Mouse (Mus musculus) embryonic facial prominence, embryonic 12.5 days (tissue): ENCODE data around the gene Cdk19. TPM values are rescaled to one million over a fixed set of nuclear protein-coding genes. Genes with fewer than 3 reads are reported as not detected.

Experiments
- ATAC-seq: fragments of 200-750 bp; cut with Nextera tagmentation; 2 replicates; pipeline ENCODE4 v1.8.0; 2017; ENCODE audit not compliant: insufficient number of reproducible peaks, insufficient read depth, low FRiP score, low TSS enrichment
- H3K27ac ChIP-seq: fragments of 300-500 bp; sonication (generic); 2 replicates; pipeline ENCODE4 v1.5.1; 2016; ENCODE audit warnings: mild to moderate bottlenecking
- H3K27me3 ChIP-seq: fragments of 300-500 bp; sonication (generic); 2 replicates; pipeline ENCODE4 v1.6.1; 2016; ENCODE audit warnings: mild to moderate bottlenecking, moderate library complexity
- H3K36me3 ChIP-seq: fragments of 300-500 bp; sonication (generic); 2 replicates; pipeline ENCODE4 v1.6.1; 2016; ENCODE audit warnings: mild to moderate bottlenecking
- H3K4me1 ChIP-seq: fragments of 300-500 bp; sonication (generic); 2 replicates; pipeline ENCODE4 v1.6.1; 2016
- H3K4me2 ChIP-seq: fragments of 300-500 bp; sonication (generic); replicated peaks from 2 replicates; pipeline ENCODE4 v1.6.1; 2016; ENCODE audit warnings: mild to moderate bottlenecking, moderate library complexity
- H3K4me3 ChIP-seq: fragments of 300-500 bp; sonication (generic); 2 replicates; pipeline ENCODE4 v1.5.1; 2016; ENCODE audit warnings: mild to moderate bottlenecking
- H3K9ac ChIP-seq: fragments of 300-500 bp; sonication (generic); 2 replicates; pipeline ENCODE4 v1.6.1; 2016; ENCODE audit warnings: mild to moderate bottlenecking, moderate library complexity
- H3K9me3 ChIP-seq: fragments of 300-500 bp; sonication (generic); 2 replicates; pipeline ENCODE4 v1.6.1; 2016; ENCODE audit warnings: mild to moderate bottlenecking, moderate library complexity
- WGBS: fragments of 180-500 bp; shearing (Covaris S2); methylation state at CpG from one replicate; pipeline ENCODE4 v1.1.7; 2016; 5-methylcytosine and 5-hydroxymethylcytosine counted together
- polyA plus RNA-seq: library from polyadenylated mRNA; unstranded; fragments of >200 nt; fragmentation: Nextera tagmentation; extraction: Ambion mirVana; gene quantifications from 2 replicates; pipeline ENCODE4 v1.2.1, GENCODE M21; 2016

The Cdk19 gene
- polyA plus RNA-seq, 1 experiment from 2014 or later = 15.8 TPM

DNA sequence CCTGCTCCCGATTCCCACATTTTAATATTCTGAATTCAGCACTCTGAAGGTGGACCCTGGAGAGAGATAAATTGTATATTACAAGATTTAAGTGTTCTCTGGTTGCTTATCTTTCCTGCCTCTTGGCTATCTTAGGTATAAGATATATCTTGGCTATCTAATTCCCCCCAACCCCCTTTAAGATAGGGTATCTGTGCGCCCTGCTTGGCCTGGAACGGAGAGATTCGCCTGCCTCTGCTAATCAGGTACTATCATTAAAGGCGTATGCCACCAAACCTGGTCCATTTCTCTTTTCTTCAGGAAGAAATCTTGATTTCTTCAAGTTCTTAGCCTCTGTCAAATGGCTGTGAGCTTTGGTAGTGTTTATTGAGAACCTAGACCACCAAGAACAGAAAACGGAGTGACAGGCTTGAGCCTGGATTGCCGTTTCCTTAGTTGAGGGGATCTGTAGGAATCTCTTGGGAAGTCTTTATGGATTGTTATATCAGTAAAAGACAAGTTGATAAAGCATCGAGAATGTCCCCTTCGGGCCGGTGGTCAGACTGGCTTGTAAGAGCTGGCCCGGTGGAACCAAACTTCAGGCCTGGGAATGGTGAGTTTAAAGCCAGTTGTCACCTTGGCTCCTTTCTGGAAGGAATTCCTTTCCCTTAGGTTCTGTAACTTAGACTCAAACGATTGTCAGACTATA, 11.0 kb downstream of the Cdk19 start:
- H3K9me3 ChIP-seq = no peaks in the 10 kb centered on the region
- peak overlapping the region; percentile 86 for H3K9ac ChIP-seq
- H3K27me3 ChIP-seq = no peaks in the 10 kb centered on the region
- peak overlapping the region; percentile 95; the same call in 1 of the 2 replicates for H3K27ac ChIP-seq
- peak overlapping the region; percentile 57 for H3K4me2 ChIP-seq
- peaks cover 17% of the 10 kb centered on the region for H3K4me1 ChIP-seq
- no peaks in the 10 kb centered on the region for H3K36me3 ChIP-seq
- H3K4me3 ChIP-seq = peak overlapping the region; percentile 82
- no peak for ATAC-seq
- WGBS = 53% methylated on average over 12 of the region's 12 CpGs

DNA sequence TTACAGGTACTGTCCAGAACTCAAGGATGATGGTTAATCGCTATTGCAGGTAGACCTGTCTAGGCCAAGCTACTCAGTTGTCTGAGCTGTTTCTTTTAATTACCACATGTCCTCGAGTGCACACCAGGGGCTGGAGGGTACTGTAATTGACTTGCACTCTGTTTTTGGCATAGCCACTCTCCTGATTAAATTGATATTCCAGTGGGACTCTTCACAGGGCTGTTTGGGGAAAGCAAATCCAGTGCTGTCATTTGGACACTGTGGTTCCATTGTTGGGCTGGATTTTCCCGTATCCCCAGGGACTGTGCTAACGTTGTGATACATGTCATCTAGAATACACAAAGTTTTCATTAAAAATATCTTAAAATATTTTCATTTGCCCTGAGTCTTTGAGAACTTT, 11.8 kb downstream of the Cdk19 start:
- Histone ChIP-seq H3K4me3 (no peak overlapping the region), H3K4me2 (peak overlapping the region; percentile 57), H3K27ac (no peak overlapping the region), H3K9ac (no peak overlapping the region), H3K27me3 (no peaks in the 10 kb centered on the region), H3K4me1 (peaks cover 17% of the 10 kb centered on the region), H3K36me3 (no peaks in the 10 kb centered on the region), H3K9me3 (no peaks in the 10 kb centered on the region)
- ATAC-seq = no peak
- WGBS = 69% methylated on average over 4 of the region's 4 CpGs

DNA sequence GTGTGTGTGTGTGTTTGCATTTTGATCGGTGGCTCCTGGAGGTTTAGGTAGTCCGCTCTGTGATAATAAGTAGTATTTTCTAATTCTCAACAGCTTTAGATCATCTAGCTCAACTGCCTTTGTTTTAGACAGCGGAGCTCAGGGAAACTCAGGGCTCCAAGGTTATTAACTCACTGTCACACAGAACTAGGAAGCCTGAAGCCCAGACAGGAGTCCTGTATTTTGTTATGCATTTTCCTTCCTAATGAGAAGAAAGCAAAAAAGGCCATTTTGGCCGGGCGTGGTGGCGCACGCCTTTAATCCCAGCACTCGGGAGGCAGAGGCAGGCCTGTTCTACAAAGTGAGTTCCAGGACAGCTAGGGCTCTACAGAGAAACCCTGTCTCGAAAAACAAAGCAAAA, 14.7 kb downstream of the Cdk19 start:
- no peak for ATAC-seq
- WGBS = 84% methylated on average over 9 of the region's 9 CpGs

DNA sequence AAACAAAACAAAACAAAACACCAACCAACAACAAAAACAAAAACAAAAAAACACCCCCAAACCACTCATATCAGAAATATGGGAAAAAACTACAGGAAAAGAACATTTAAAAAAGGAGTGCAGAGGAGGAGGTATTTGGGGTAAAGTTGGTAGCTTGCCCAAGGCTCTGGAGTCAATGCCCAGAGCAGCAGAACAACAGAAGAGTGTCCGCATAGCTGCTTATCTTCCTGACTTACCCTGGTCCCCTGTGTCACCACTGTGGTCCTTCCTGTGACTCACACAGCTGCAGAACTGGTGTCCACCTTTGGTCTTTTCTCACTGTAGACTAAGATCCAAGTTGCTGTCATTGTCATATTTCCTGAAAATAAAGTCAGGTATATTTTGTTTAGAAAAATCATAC, 15.2 kb downstream of the Cdk19 start:
- no peak overlapping the region for H3K4me3 ChIP-seq
- no peaks in the 10 kb centered on the region for H3K9me3 ChIP-seq
- no peak overlapping the region for H3K27ac ChIP-seq
- 80% methylated on average over 1 of the region's 1 CpGs for WGBS
- no peak for ATAC-seq
- H3K4me1 ChIP-seq = peaks cover 11% of the 10 kb centered on the region
- no peak overlapping the region for H3K9ac ChIP-seq
- H3K36me3 ChIP-seq = no peaks in the 10 kb centered on the region
- H3K27me3 ChIP-seq = no peaks in the 10 kb centered on the region
- no peak overlapping the region for H3K4me2 ChIP-seq

More for the DNA sequence above, 14.7 kb downstream of the Cdk19 start:
- Histone ChIP-seq H3K4me3 (no peak overlapping the region), H3K9ac (no peak overlapping the region), H3K27ac (no peak overlapping the region), H3K9me3 (no peaks in the 10 kb centered on the region), H3K4me2 (no peak overlapping the region), H3K36me3 (no peaks in the 10 kb centered on the region), H3K4me1 (peaks cover 11% of the 10 kb centered on the region), H3K27me3 (no peaks in the 10 kb centered on the region)

DNA sequence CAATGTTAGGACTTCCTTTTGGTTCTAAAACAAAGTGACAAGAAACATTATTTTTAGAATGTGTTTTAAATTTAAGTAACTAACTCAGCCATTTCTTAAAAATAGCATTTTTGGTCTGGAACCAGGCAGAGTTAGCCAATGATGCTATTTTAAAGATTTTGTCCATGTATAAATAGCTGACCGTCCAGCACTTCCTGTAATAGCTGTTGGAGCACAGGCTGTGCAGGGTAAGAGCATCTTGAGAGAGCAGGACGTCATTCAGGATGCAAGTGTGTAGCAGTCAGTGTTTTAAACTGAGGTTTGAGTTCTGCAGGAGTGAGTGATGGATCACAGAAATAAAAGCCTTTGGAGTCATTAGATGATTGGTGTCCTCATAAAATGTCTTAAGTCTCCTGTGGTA, 18.8 kb downstream of the Cdk19 start:
- Histone ChIP-seq H3K4me1 (peaks cover 5% of the 10 kb centered on the region; the same call in 1 of the 2 replicates), H3K36me3 (no peaks in the 10 kb centered on the region), H3K4me2 (no peak overlapping the region), H3K4me3 (no peak overlapping the region), H3K9me3 (no peaks in the 10 kb centered on the region), H3K9ac (no peak overlapping the region), H3K27me3 (no peaks in the 10 kb centered on the region), H3K27ac (no peak overlapping the region)
- WGBS = 66% methylated on average over 2 of the region's 2 CpGs
- ATAC-seq = no peak

DNA sequence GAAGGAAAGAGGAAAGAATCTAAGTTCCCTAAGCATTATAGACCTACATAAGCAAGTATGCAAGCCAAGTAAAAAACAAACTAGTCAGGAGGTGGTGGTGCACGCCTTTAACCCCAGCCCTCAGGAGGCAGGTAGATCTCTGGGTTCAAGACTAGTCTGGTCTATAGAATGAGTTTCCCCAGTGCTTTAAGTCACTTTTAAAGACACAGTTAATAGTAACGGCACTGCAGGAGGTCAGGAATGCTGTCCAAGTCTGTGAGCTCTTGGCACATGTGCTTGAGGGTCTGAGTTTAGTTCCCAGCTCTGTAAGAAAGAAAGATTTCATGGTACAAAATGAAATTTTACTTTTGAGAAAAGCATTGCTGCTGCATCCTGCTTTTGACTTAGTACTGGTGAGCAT, 19.8 kb downstream of the Cdk19 start:
- Histone ChIP-seq H3K4me3 (no peak overlapping the region), H3K4me1 (peaks cover 7% of the 10 kb centered on the region; the same call in 1 of the 2 replicates), H3K27ac (no peak overlapping the region), H3K4me2 (no peak overlapping the region), H3K9me3 (no peaks in the 10 kb centered on the region), H3K36me3 (no peaks in the 10 kb centered on the region), H3K27me3 (no peaks in the 10 kb centered on the region), H3K9ac (no peak overlapping the region)
- no peak for ATAC-seq
- 85% methylated on average over 2 of the region's 2 CpGs for WGBS

DNA sequence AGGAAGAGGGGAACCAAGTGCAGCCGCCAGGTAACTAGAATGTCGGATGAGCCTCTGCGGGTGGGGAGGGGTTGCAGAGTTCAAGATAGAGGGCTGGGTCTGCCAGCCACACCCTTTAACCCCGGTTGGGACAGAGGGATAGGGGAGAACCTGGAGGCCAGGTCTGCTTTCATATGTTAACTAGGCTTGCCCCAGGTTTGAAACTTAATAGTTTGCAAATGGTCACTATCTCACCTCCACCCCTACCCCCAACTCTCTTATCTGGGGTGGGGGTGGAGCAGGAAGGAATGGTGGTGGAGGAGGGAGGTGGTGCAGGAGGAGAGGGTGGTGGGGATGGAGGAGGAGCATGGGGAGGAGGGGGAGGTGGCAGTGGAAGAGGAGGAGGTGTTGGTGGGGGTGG, 23.6 kb downstream of the Cdk19 start:
- WGBS = 19% methylated on average over 4 of the region's 4 CpGs
- H3K4me1 ChIP-seq = peaks cover 16% of the 10 kb centered on the region
- no peaks in the 10 kb centered on the region for H3K9me3 ChIP-seq
- H3K4me2 ChIP-seq = no peak overlapping the region
- no peak overlapping the region for H3K4me3 ChIP-seq
- H3K27me3 ChIP-seq = no peaks in the 10 kb centered on the region
- H3K36me3 ChIP-seq = no peaks in the 10 kb centered on the region
- no peak for ATAC-seq
- H3K9ac ChIP-seq = no peak overlapping the region
- H3K27ac ChIP-seq = no peak overlapping the region

DNA sequence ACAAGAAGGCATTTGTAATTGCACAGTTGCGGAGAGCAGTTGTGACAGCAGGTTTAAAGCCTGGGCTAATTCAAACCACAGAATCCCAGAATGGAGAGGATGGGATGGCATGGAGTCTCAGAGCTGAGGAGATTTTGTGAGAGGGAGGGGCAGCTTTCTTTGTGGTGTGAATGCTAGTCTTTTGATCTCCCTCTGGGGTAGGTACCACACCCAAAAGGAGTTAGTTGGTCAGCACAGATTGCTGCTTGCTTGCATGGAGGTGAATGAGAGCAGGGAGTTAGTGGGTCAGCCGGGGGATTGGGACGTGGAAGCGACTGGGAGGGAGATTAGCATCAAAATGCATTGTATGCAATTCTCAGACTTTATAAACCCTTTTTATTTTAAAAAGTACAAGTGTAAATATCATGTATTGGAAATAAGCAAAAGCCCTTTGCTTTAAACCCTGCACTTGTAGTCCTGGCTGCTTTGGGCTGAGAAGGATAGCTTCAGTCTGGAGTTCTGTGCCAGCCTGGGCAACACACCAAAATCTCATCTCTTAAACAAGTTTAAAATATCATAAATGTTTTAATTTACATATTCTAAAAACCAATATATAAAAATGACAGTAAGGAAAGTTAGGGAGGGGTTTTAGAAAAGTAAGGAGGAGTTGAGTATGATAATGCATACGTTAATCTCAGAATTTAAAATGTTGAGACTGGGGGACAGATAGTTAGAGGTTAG, 25.4 kb downstream of the Cdk19 start:
- H3K9ac ChIP-seq = no peak overlapping the region
- no peak overlapping the region for H3K4me3 ChIP-seq
- H3K4me1 ChIP-seq = peaks cover 25% of the 10 kb centered on the region
- WGBS = 68% methylated on average over 5 of the region's 5 CpGs
- H3K4me2 ChIP-seq = no peak overlapping the region
- H3K36me3 ChIP-seq = no peaks in the 10 kb centered on the region
- no peak for ATAC-seq
- H3K27ac ChIP-seq = no peak overlapping the region
- no peaks in the 10 kb centered on the region for H3K9me3 ChIP-seq
- H3K27me3 ChIP-seq = no peaks in the 10 kb centered on the region

DNA sequence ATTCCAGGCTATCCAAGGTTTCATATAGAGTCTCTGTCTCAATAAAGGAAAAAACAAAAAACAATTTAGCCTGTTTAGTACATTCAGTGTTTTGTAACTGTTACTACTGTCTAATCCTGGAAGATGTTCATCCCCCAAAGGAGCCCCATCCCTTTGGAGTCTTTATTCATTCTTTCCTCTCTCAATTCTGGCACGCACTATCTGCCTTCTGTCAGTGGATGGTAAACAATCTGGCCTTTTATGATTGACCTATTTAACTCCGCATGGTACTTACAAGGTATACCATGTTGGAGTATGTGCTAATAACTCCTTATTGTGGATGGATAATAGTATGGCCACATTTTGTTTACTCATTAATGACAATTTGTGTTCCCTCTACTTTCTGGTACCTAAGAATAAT, 26.6 kb downstream of the Cdk19 start:
- H3K27me3 ChIP-seq = no peaks in the 10 kb centered on the region
- no peak overlapping the region for H3K27ac ChIP-seq
- WGBS = 91% methylated on average over 2 of the region's 2 CpGs
- no peak for ATAC-seq
- H3K4me2 ChIP-seq = no peak overlapping the region
- H3K9me3 ChIP-seq = no peaks in the 10 kb centered on the region
- H3K4me1 ChIP-seq = peaks cover 25% of the 10 kb centered on the region
- no peak overlapping the region for H3K9ac ChIP-seq
- no peaks in the 10 kb centered on the region for H3K36me3 ChIP-seq
- H3K4me3 ChIP-seq = no peak overlapping the region

DNA sequence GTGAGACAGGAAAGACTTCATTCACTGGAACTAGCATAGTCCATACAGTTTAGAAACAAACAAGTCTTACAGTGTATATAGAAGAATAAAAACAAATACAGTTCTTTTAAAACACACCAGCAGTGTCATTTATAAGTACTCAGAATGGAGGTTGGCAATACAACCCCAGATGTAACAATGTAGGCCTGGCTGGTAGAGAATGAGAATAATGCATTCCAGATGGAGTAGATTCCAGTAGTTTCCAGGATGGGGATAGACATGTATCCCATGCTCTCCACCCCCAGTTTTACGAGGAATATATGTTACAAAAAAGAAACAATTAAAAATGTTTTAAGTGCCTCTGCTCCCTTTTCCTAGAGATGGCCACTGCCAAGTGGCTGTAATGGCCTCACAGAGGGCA, 29.2 kb downstream of the Cdk19 start:
- Histone ChIP-seq H3K9ac (no peak overlapping the region), H3K4me1 (peaks cover 34% of the 10 kb centered on the region), H3K27me3 (no peaks in the 10 kb centered on the region), H3K4me3 (no peak overlapping the region), H3K36me3 (no peaks in the 10 kb centered on the region), H3K4me2 (no peak overlapping the region), H3K27ac (peak overlapping the region; percentile 75), H3K9me3 (no peaks in the 10 kb centered on the region)
- 38% methylated on average over 1 of the region's 1 CpGs for WGBS
- no peak for ATAC-seq

DNA sequence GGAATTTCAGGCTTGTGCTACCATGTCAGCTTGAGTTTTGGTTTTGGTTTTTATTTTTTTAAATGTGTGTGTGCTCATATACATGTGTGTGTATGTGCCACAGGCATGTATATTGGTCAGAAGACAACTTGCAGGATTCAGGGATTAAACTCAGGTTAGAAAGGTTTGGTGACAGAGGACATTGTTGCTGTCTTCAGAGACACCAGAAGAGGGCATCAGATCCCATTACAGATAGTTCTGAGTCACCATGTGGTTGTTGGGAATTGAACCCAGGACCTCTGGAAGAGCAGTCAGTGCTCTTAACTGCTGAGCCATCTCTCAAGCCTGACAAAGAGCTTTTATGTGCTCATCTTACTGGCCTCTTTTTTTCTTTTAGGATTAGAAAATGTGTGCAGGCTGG, 30.8 kb downstream of the Cdk19 start:
- Histone ChIP-seq H3K27ac (no peak overlapping the region), H3K27me3 (no peaks in the 10 kb centered on the region), H3K4me2 (no peak overlapping the region), H3K4me3 (no peak overlapping the region), H3K9me3 (no peaks in the 10 kb centered on the region), H3K36me3 (no peaks in the 10 kb centered on the region), H3K4me1 (peaks cover 26% of the 10 kb centered on the region), H3K9ac (no peak overlapping the region)
- no peak for ATAC-seq

DNA sequence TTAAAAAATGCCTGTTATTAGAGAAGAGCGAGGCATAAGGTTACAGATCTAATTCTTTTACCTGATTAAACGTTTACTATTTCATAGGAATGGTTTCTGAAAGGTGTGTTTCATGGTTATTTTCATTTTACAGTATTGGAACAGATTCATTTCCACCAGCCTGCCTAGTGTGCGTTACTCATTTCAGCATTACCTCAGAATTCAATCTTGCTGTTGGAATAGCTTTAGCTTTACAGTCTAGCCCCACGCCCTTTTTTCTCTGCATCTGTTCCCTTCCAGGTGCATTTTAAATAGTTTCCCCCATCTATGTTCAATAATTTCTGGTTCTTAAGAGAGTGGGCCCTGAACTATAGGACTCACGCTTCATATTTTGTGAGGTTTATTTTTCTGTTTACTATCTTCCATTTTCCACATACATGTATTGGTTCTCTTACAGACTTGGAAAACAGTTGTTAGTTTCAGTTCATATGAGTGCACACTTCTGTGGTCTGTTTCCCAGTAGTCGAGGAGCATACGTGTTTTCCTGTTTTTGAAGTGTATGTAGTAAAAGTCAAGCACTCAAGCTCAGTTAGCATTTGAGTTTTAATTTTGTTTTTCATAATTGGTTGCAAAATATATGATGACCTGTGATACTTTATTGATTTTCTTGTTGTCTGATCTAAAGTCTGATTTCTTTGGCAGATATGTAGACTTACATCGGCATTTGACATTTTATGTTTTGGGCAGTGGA, 32.0 kb downstream of the Cdk19 start:
- WGBS = 71% methylated on average over 8 of the region's 8 CpGs

More for the DNA sequence above, 32.0 kb downstream of the Cdk19 start:
- no peaks in the 10 kb centered on the region for H3K36me3 ChIP-seq
- no peak overlapping the region for H3K4me2 ChIP-seq
- no peak overlapping the region for H3K4me3 ChIP-seq
- H3K9me3 ChIP-seq = no peaks in the 10 kb centered on the region
- no peaks in the 10 kb centered on the region for H3K27me3 ChIP-seq
- no peak overlapping the region for H3K9ac ChIP-seq
- H3K27ac ChIP-seq = peak overlapping the region; percentile 72; the same call in 1 of the 2 replicates
- ATAC-seq = no peak
- H3K4me1 ChIP-seq = peaks cover 26% of the 10 kb centered on the region
